Mouse (Mus musculus) ovary, postnatal 10 days (tissue): Measurements from ENCODE around the gene Fam19a2.

Source experiments
- DNase-seq: peaks from one replicate; pipeline ENCODE4 v3.0.0; 2022; ENCODE audit warnings: low spot score

Gene Fam19a2

DNA sequence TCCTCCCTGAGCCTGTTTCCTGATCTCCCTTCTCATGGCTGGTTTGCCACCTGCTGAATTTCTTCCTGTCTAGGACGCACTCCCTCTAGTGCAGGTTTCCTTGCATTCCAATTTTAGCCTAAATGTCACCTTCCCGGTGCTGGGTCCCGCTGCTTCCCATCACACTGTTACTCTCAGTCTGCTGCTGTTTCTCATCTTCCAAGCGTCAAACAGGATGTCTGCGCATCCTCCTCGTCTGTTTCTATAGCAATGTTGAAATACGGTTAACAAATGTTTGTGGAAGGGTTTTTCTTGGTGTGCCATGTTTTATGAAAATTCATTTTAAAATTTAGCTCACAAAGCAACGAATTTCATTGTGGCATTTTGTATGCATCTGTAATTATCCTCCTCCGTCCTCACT is 131.6 kb downstream of the Fam19a2 start:
- no peak for DNase-seq

DNA sequence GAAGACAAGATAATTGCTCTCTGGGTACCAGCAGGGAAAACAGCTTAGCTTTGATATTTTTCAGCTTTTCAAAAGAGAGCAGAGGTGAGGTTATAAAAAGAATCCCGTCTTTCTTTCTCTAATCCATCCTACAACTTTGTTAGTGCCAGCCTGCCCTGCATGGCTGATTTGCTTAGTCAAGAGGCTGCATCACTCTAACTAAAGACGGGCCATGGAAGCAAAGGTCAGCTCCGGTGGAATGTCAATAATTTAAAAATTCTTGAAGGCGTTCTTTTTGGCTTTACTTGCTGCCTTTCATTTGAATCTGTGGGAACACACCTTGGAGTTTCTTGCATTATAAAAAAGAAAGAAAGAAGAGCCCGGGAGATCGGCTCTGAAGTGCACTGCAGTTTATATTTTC is 134.3 kb downstream of the Fam19a2 start:
- no peak for DNase-seq

DNA sequence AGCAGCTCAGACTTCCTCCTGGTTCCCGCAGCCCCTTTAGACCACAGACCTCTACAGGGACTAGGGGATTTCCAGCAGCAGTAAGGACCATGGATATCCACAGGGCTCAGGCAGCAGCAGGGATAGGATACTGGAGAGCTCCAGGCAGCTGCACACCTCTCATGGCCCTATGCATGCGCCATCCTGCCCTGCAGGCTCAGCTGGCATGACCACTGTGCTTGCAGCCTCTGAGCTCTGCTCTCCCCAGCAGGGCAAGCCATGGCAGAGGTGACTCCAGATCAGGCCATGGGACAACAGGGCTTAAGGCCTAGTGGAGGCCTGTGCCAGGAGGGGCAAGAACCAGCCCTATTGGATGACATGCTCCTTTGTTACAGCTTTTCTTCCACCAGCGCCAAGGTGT is 137.4 kb downstream of the Fam19a2 start:
- no peak for DNase-seq

DNA sequence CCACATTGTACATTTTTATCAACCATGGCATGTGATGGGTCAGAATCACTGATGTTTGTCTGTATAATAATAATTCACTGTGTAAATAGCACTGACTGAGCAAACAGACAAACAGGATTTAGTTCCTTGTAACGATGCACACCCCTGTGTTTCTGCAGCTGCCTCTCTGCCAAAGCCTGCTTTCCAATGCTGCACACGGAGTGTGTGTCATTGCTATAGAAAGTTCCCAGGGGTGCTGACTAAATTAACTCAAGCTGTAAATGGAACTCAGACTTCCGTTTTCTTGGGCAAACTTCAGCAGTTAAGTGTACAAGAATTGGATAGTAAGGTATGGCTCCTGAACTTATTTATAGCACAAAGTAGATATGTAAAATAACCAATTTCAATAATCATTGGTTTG is 138.7 kb downstream of the Fam19a2 start:
- no peak for DNase-seq

DNA sequence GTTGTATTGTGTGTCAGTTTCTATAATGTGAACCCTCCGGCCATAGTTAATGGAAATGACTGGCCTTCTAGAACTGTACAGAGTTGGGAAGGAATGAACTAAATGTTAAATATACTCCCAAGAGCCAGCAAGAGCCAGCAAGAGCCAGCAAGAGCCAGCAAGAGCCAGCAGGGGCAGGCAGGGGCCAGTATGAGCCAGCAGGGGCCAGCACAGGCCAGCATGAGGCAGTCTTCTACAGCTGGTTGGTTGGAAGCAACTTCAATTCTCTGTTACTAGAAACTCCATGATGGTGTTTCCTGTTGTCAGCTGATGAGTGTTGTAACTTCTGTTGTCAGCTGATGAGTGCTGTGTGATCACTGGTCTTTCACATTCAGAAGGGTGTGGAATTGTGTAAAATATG is 151.2 kb downstream of the Fam19a2 start:
- DNase-seq, result no peak

DNA sequence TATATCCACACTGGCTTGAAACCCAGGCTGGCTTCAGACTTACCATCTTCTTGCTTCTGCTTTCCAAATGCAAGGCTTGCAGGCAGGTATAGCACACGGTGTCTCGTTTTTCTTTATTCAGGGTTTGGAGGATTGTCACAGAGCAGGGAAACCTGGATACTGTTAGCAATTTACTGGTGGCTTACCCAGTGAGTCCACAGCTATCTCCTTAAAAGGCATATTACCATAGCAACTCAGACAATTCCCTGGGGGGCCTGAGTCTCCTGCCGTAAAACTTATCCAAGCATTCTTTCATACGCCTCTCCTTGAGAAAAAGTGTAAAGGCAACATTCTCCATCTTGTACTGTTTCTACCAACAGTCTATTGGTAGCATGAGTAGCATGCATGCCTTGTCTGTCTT is 152.2 kb downstream of the Fam19a2 start:
- DNase-seq, result no peak

DNA sequence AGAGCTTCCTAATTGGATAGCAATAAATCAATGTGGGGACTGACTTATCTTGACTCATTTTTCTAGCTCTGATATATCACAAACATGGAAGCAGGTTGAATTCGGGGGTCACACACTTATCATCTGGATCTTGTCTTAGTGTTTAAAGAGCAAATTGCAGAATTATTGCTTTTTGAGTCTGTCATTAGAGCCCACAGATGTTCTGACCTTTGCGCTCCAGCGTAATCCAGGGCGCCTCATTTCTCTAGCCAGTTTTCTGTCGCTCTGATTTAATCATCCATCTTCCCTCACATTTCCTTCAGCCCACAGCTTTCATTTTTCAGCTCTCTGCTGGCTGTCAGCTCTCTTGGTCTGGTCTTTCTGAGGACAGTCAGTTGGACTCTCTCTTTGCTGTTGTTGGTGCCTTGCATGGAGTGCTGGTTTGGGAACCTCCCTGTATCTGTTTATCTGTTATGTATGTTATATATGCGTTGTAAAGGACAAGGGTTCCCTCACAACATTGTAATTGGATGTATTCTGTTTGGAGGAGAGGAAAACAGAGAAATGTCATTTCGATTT is 154.9 kb downstream of the Fam19a2 start:
- no peak for DNase-seq

DNA sequence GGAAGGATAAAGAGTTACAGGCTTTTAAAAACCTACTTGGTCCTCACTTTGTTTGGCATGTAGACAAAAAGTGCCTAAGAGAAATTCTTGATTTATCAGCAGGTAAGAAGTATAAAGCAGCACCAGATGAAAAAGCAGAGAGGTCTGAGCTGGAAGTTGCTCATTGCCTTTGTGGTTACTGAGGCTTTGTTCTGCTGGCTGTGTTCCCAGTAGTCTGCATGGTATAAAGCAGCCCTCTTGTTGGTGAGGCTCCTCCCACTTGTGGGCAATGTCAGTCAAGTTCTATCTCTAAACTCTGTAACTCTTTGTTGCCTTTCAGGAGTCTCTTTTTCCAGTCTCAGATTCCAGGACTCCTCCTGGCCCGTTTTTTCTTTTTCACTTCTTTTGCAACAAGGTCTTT is 156.5 kb downstream of the Fam19a2 start:
- DNase-seq, result no peak

DNA sequence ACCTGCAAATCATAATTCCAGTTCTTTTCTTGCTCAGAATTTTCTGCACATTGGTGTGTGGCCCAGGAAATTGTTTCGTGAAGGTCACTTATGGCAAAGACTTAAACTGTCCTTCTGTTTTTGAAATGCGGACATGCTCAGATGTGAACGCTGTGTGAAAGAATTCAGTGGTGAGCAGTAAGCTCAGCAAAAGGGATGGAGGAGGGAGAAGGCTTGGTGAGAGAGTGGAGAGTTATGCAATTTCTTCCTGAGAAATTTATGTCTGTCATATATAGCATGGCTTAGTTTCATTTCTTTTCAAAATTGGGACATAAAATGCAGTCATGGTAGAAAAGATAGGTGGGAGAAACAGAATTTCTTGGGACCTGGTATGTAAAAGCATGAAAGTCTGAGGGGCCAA is 160.7 kb downstream of the Fam19a2 start:
- DNase-seq, result no peak

DNA sequence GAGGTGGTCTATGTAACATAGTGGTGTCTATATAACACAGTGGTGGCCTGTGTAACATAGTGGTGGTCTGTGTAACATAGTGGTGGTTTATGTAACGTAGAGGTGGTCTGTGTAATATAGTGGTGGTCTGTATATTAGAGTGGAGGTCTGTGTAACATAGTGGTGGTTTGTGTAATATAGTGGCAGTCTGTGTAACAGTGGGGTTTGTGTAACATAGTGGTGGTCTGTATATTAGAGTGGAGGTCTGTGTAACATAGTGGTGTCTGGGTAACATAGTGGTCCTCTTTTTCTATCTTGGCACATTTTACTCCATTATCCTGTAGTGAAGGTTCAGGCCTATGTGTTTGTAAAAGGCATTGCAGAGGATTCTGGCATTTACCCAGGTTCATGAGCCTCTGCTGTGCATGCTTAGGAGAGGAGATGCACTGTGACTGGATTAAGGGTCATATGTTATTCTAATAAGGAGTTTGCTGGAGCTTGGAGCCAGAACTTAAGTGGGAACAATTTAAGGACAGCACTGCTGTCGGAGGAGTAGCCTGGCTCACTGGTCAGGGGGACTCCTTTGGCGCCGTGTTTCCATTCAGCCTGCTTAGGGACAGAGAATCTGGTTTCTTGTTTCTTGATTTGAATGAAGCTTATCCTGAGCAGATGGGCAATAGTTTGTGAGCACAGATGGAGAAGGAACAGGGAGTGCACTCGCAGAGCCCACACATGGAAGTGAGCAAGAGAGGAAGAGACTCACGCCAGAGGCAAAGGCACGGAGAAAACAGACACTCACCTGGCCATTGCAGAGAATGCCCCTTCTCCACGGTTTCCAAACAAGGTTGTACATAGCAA is 162.9 kb downstream of the Fam19a2 start:
- no peak for DNase-seq

DNA sequence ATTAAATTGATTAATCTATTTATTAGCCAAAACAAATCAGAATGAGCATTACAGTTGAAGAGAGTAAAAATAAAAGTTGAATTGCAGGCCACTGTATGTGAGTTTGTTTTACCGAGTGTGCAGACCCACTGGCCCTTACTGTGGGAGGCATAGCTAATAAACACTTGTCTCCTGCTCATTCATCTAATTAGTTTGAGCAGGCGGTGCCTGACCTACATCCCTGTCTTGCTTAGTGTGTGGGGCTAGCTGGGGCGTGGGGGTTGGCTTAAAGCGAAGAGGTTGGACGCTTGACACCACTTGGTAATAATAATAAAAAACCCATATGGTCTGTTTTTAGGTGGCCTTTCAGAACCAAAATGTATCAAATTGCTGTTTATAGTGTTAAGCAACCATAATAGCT is 167.8 kb downstream of the Fam19a2 start:
- no peak for DNase-seq

DNA sequence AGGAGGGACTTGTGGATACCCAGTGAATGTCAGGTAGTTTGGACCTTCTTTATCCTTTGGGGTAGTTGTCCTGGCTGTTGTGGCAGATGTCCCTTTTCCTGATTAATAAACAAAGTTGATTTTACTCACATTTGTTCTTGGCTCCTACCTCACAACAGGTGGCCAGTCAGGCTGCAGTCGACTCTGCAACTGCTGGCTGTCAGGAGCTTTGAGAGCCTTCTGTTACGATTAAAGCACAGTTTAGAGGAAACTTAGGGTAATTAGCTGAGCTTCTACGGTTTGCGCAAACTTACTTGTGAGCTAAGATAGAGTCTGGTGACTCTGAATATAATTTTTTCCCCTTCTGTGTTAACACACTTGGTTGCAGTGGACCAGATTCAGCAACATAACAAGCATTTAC is 173.8 kb downstream of the Fam19a2 start:
- DNase-seq, result no peak

DNA sequence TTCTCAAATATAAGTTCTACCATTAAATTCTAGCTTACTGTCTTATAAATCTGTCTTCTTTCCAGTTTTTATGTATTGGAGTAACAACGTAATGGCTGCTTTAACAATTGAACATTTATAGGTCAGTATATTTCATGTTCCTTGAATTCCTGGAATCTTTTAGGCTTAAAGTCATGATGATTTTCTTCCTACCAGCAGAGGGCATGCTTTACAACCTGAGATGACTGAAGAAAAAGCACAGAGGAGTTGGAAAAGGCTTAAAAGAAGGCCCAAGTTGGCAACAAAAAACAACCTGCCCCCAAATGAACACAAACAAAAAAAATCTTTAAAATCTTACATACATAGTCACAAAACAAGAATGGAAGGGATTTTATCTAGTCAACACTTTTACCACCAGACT is 193.0 kb downstream of the Fam19a2 start:
- no peak for DNase-seq

DNA sequence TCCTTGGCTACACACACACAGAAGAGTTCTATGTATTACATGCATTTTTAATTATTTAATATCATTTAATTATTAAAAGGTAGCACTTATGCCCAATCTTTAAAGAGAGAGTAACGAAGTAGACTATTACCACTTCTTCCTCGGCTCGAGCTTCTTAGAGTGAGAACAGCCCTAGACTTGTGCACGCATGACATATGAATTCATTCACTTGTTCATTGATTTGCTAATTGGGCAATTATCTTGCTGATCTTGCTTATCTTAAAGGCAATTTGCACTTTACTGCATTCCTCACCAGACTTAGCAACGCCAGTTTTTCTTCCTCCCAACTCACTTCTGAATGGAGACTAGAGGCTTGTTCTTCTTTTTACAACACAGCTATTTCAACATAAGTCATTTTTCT is 196.7 kb downstream of the Fam19a2 start:
- DNase-seq, result no peak

DNA sequence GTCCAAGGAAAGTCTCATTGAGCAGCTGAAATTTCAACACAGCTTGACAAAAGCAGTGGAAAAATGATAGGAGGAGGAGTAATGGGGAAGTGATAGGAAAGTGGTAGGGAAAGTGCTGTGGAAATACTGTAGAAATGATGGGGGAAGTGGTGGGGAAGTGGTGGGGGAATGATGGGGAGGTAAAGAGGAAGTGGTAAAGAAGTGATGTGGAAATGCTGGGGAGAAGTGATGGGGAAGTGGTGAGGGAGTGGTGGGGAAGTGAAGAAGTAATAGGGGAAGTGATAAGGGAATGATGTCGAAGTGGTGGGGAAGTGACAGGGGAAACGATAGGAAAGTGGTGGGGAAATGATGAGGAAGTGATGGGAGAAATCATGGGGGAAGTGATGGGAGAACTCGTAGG is 198.5 kb downstream of the Fam19a2 start:
- no peak for DNase-seq

DNA sequence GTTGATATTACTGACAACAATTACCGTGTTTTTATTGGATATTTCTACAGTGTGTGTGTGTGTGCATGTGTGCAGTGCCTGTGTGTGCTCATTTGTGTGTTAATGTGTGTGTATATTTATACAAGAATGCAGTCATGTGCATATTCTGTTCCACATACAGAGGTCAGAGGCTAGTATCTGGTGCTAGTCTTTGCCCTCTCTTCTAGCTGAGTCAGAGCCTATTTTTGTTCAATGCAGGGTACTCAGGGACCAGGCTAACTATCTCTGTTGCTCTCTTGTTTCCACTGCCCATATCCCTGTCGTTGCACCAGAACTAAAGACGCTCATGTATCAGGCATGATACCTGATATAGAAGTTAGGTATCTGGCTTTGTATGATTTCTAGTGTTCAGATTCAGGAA is 251.0 kb downstream of the Fam19a2 start:
- no peak for DNase-seq

DNA sequence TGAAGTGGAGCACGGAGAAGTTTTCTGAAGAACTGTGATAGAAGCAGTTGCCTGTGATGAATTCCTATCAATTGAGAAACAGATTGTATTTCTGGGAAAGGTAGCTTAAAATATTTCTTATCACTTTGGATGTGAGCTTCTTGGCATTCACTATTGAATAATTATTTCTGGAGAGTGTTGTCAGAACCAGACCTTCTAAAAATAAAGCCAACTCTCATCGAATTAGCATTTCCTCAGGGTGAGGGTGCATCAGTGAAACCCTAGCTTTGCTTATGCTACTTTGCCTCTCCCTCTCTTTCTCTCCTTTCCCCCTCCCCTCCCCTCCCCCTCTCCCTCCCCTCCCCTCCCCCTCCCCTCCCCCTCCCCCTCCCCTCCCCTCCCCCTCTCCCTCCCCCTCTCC is 256.8 kb downstream of the Fam19a2 start:
- DNase-seq, result no peak

DNA sequence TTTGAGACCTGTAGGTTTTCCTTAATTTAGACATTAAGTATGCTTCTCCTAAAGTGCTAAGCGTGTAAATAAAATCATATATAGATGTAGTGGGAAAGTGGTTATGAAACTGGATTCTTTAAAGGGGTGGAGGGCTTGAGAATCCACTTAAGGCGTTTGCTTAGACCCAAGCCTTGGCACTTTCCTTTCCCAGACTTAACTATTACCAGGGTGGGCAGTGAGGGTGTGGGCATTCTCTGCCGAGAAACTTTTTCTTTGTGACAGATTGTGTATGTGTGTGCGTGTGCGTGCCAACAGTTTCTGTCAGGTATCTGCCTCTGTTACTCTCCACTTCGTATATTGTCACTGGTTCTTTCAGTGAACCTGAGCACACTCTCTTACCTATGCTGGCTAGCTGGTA is 257.4 kb downstream of the Fam19a2 start:
- no peak for DNase-seq

DNA sequence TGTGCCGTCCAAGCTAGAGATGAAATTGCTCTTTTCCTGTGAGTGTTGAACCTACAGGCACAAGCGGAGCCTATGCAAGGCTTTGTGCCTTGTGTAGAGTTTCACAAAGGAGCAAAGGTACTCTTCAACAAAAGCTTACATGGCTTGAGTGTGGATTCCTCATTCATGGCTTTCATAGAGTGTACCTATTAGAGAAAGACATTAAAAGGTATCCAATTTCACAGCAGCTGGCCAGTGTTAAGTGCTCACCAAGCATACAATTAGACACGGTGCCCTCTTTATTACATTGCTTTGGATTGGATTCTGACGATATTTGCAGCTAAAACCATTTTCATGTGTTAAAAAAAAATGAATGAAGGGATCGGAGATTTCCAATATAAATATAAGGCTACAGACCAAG is 261.6 kb downstream of the Fam19a2 start:
- DNase-seq, result no peak

DNA sequence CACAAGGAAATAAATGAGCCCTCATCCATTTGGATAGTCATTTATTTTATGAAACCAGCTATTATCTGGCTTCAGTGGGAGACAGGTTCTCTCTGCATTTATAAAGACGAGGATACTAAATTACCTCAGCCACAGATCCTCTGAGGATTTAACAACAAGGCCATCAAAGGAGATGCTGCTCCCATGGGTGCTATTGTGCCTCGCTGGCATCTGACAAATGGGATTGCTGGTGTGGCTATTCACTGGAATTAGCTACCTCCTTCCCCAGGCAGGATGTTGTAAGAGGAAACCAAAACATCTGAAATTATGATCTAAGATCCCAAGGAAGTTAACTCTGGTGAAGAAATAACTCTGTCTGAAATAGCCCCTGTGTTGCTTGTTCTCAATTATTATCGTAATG is 262.3 kb downstream of the Fam19a2 start:
- no peak for DNase-seq

DNA sequence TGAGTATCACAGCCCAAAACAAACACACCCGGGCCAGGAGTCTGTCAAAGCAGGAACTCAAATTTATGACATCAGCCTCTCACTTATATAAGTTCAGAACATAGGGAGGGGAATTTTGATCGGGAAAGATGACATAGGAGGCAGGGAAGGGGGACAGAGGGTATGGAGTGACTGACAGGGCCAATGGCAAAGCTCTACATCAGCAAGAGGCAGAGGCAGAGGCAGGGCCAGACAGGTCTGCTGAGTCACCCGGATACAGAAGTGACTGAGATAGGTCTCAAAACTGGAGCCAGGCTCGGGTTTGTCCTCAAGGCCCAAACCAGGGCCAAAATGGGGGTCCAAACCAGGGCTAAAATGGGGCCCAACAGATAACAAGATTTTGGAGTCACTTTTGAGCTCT is 272.3 kb downstream of the Fam19a2 start:
- no peak for DNase-seq

DNA sequence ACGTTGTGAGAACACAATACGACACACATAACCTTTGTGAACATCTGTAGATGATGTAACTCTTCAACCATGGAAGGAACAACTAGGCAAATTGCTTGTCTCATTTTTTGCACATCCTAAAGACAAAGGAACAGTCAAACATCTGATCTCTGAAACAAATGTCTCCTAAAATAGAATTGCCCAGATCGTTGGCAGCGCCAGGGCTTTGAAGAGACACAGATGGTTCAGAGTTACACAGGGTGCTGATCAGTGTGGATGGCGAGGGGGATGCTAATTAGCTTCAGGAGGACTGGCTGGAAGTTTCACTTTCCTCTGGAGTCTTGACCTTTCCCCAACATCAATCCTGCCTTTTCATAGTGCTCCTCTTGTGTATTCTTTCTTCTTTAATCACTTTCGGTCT is 284.6 kb downstream of the Fam19a2 start:
- no peak for DNase-seq

DNA sequence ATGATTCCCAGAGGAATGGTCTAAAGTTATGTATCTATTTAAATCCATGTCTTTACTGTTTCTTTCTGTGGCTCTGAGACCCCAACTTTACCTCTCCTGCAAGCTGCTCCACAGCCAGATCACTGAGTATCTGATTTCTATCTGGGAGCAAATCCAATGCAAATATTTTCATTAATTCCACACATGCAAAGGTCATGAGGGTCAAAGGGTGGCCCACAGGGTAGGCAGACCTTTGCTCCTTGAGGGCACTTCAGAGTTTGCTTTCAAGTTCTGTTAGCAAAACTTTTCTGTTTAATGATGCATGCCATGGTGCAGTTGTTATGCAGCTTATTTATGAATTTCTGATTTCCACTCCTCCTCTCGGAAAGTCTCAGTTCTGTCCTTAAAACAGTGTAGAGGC is 303.9 kb downstream of the Fam19a2 start:
- DNase-seq, result no peak

DNA sequence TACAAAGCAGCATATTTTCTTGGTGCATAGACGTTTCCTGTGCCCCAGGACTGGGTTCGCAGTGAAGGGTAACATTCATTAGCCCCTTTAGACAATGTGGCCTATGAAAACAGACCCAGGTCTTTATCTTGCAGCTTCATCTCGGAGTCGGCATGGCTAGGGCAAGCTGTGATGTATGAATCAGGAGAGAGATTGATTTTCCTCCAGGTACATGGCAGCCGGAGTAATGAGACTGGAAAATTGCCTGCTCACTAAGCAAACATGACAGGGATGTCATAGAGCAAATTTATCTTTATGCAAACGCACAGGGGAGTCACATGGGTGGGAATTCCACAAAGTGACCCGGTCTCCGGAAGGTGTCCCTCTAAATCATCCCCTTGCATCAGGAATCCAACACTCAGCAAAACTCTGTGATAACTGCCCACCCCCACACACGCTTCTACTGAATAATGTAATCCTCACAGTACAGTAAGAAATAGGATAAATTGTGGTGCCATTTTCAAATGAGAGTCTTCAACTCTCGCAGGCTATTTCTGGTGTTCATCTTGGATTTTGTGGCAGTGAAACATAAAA is 306.9 kb downstream of the Fam19a2 start:
- no peak for DNase-seq
